In genomic region chr2:52561137-52561536, GRCm38 (mm10) we compare ENCODE assay signal across 23 mouse cellular contexts.
DNase-seq lines count a peak whose midpoint lies in the region; ATAC-seq lines count a peak whose summit lies in the region.
"Had no signal": no experiment of that assay in that cellular context is flagged by ENCODE, and none has a peak within 500 bp of the region (broad histone marks: within the 10 kb centered on the region; RNA-seq: fewer than 3 reads in every experiment).

No protein-coding gene starts in this region.

- H3K4me1 ChIP-seq in heart, embryonic 10.5 days, result peaks cover 7% of the 10 kb centered on the region; the same call in 1 of the 2 replicates
- peaks cover 21% of the 10 kb centered on the region for H3K4me1 ChIP-seq in midbrain, embryonic 13.5 days (replicated peaks)

- no peaks in the 10 kb centered on the region for H3K36me3 ChIP-seq in heart, embryonic 10.5 days
- H3K36me3 ChIP-seq in midbrain, embryonic 13.5 days, result no peaks in the 10 kb centered on the region
- H3K36me3 ChIP-seq: forebrain, embryonic 10.5 days; heart, embryonic 13.5 days; hindbrain, embryonic 13.5 days had no signal

- H3K27ac ChIP-seq in heart, embryonic 10.5 days, result no peak overlapping the region
- no peak overlapping the region for H3K27ac ChIP-seq in midbrain, embryonic 13.5 days
- H3K27ac ChIP-seq: forebrain, embryonic 10.5 days; forebrain, embryonic 13.5 days; heart, embryonic 13.5 days; hindbrain, embryonic 13.5 days; hindbrain, postnatal 0 days had no signal

- H3K9me3 ChIP-seq in heart, embryonic 10.5 days, result no peaks in the 10 kb centered on the region
- H3K9me3 ChIP-seq in midbrain, embryonic 13.5 days, result no peaks in the 10 kb centered on the region
- H3K9me3 ChIP-seq: forebrain, embryonic 10.5 days; forebrain, embryonic 13.5 days; heart, embryonic 13.5 days; hindbrain, embryonic 13.5 days had no signal

- no peak overlapping the region for H3K4me2 ChIP-seq in midbrain, embryonic 13.5 days (replicated peaks)
- H3K4me2 ChIP-seq: forebrain, embryonic 13.5 days; heart, embryonic 13.5 days; hindbrain, embryonic 13.5 days had no signal

- peak; percentile 32 for DNase-seq in cerebellum, adult 11-12 months
- DNase-seq in cerebellum, adult 11 months, result no peak
- DNase-seq in heart, embryonic 10.5 days (ENCODE audit: low spot score), result peak; percentile 33
- no peak for DNase-seq in heart, postnatal 14 days
- peak; percentile 56 for DNase-seq in induced T-regulatory cell, adult 2 months (ENCODE audit: low read depth)
- no peak for DNase-seq in embryo, embryonic 11 days
- DNase-seq: adrenal gland, adult 2 months; adrenal gland, postnatal 14 days; cerebellum, adult 18-20 months; cerebellum, postnatal 10 days; cerebellum, postnatal 36 days; gastrocnemius, postnatal 10 days; gastrocnemius, postnatal 36 days; kidney, adult 8-10 months had no signal

- ATAC-seq in CD4-positive, CD25-positive, alpha-beta regulatory T cell, adult 4 months, result peak; percentile 71
- ATAC-seq in midbrain, embryonic 13.5 days, result no peak
- ATAC-seq: forebrain, embryonic 13.5 days; forebrain, embryonic 16.5 days; hindbrain, postnatal 0 days; intestine, postnatal 0 days had no signal

- no peak overlapping the region for H3K9ac ChIP-seq in midbrain, embryonic 13.5 days (replicated peaks)
- H3K9ac ChIP-seq: forebrain, embryonic 13.5 days; heart, embryonic 13.5 days; hindbrain, embryonic 13.5 days had no signal

- H3K4me3 ChIP-seq in heart, embryonic 10.5 days, result no peak overlapping the region
- no peak overlapping the region for H3K4me3 ChIP-seq in midbrain, embryonic 13.5 days (replicated peaks)
- H3K4me3 ChIP-seq: forebrain, embryonic 10.5 days; forebrain, embryonic 13.5 days; heart, embryonic 13.5 days; hindbrain, embryonic 13.5 days had no signal

- intact Hi-C loops in heart, postnatal 14 days (cut with DNase I), result no loop called here

- H3K27me3 ChIP-seq in heart, embryonic 10.5 days (ENCODE audit: insufficient read depth, poor library complexity, severe bottlenecking), result no peaks in the 10 kb centered on the region
- H3K27me3 ChIP-seq in midbrain, embryonic 13.5 days, result no peaks in the 10 kb centered on the region
- H3K27me3 ChIP-seq: forebrain, embryonic 13.5 days; heart, embryonic 13.5 days; hindbrain, embryonic 13.5 days had no signal

- 75% methylated on average over 7 of the region's 7 CpGs for WGBS in heart, embryonic 10.5 days
- 85% methylated on average over 7 of the region's 7 CpGs for WGBS in midbrain, embryonic 13.5 days

Comparison
In these comparisons a context has a peak if more than half of its experiments do, and no peak if none do; other contexts are left out.
1. DNase-seq: peak in cerebellum, adult 11-12 months (single experiment), heart, embryonic 10.5 days (single experiment) and induced T-regulatory cell, adult 2 months (single experiment); none in cerebellum, adult 11 months (single experiment), heart, postnatal 14 days (0 of 2) and embryo, embryonic 11 days (single experiment).